In genomic region chr10:87750972-87751371, GRCm38 (mm10) we compare ENCODE assay signal across 20 mouse cellular contexts.
"Had no signal": no experiment of that assay in that cellular context is flagged by ENCODE, and none has a peak within 500 bp of the region (broad histone marks: within the 10 kb centered on the region; RNA-seq: fewer than 3 reads in every experiment).

No protein-coding gene starts in this region.

- H3K4me2 ChIP-seq: liver, embryonic 12.5 days; lung, embryonic 14.5 days; midbrain, embryonic 11.5 days; midbrain, embryonic 13.5 days; midbrain, embryonic 15.5 days; neural tube, embryonic 13.5 days; neural tube, embryonic 15.5 days had no signal

- ATAC-seq: liver, embryonic 12.5 days; midbrain, embryonic 13.5 days; midbrain, embryonic 15.5 days had no signal

- DNase-seq: lung, adult 18-20 months; lung, embryonic 14.5 days; lung, postnatal 10 days; lung, postnatal 4 days; retina, postnatal 1 day; right cerebral cortex, adult 18-20 months; right cerebral cortex, postnatal 25 days; right cerebral cortex, postnatal 4 days; spleen, adult 18-20 months; thymus, adult 18-20 months; thymus, postnatal 25 days; thymus, postnatal 4 days had no signal

- H3K4me3 ChIP-seq: liver, embryonic 12.5 days; midbrain, embryonic 13.5 days; midbrain, embryonic 15.5 days; myocyte; neural tube, embryonic 13.5 days; neural tube, embryonic 15.5 days had no signal

- H3K9me3 ChIP-seq: liver, embryonic 12.5 days; midbrain, embryonic 13.5 days; midbrain, embryonic 15.5 days; neural tube, embryonic 13.5 days; neural tube, embryonic 15.5 days had no signal

- H3K27me3 ChIP-seq: liver, embryonic 12.5 days; midbrain, embryonic 13.5 days; midbrain, embryonic 15.5 days; neural tube, embryonic 13.5 days; neural tube, embryonic 15.5 days had no signal

- H3K4me1 ChIP-seq: liver, embryonic 12.5 days; midbrain, embryonic 13.5 days; midbrain, embryonic 15.5 days; neural tube, embryonic 13.5 days had no signal

- H3K36me3 ChIP-seq: liver, embryonic 12.5 days; midbrain, embryonic 13.5 days; midbrain, embryonic 15.5 days; neural tube, embryonic 13.5 days; neural tube, embryonic 15.5 days had no signal

- H3K9ac ChIP-seq: liver, embryonic 12.5 days; liver, embryonic 14.5 days; lung, embryonic 14.5 days; midbrain, embryonic 13.5 days; midbrain, embryonic 15.5 days; neural tube, embryonic 13.5 days; neural tube, embryonic 15.5 days had no signal

- H3K27ac ChIP-seq: liver, embryonic 12.5 days; liver, embryonic 14.5 days; midbrain, embryonic 13.5 days; midbrain, embryonic 15.5 days; neural tube, embryonic 13.5 days; neural tube, embryonic 15.5 days had no signal
